Mouse (Mus musculus): ENCODE measurements around the gene 1700031F05Rik.
"Not testable (repeated sequence)": the region's sequence is repeated elsewhere in the genome, so short reads cannot be mapped to it uniquely, and the experiment has no call there.

The 1700031F05Rik gene

DNA sequence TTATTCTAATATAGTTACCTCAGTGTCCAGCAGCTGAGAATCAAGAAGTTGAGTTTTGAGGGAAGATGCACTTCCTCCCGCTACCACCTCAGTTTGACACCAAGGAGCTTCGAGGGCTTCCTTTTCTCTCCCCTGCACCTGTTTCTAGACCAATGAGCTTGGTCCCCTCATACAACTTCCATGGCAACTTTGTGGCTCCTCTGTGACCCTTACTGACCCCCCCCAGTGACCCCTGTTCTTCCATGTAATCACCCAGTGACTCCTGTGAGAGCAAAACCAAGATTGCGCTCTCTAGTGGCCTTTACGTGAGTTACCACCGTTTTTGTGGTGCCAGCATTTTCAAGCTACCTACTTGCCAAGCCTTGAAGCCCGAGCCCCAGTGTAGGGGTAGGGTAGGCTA lies at the start of gene 1700031F05Rik:
1700031F05Rik (minus strand) TSS at position 101 of the 400 bp plus-strand sequence.
- no peak for DNase-seq

GRCm38 (mm10) chrX:102914823-102915222 lies 47.1 kb upstream of the 1700031F05Rik start:
- DNase-seq: not testable (repeated sequence)

DNA sequence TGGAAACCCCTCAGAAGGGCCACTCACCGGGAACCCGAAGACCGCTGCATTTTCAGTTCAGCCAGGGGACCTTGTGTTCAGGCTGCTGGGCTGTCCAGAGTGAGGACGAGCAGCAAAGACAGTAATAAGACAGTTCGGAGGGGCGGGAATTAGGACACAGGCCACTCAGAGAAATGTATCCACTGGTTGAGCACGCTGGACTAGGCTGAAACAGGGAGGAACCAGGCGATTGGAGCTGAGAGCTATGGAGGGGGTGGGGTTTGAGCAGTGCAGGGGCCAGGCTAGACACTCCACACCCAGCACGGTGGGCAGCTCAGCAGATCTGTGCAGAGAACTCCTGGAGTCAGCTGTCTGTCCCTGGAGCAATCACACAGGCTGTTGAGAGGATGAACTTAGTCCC lies 40.8 kb upstream of the 1700031F05Rik start, which contains the start of the genes Dmrtc1a and 1700011M02Rik:
Dmrtc1a (minus strand) TSS at position 101 of the 400 bp plus-strand sequence.
1700011M02Rik (plus strand) TSS at position 319 of the 400 bp plus-strand sequence.
- not testable (repeated sequence) for DNase-seq

GRCm38 (mm10) chrX:102854516-102854915 lies 13.3 kb downstream of the 1700031F05Rik start, which contains the start of gene Dmrtc1c2:
Gene Dmrtc1c2 (minus strand): TSS chrX:102854616.
- DNase-seq: not testable (repeated sequence)

DNA sequence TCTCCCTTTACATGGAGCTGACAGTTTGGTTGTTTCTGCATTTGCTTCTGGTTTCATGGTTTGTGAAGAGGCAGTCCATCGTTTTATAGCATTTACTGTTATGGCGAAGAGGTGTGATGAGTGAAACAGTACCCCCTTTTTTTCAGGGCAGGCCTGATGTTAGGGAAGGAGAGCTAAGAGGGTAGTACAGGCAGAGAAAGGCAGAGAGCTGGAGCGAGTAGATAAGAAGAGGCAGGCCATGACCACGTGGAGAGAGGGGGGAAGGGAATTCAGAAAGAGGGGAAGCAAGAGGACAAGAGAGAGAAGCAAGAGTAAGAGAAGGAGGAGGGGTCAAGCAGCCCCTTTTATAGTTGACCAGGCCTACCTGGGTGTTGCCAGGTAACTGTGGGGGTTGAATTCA lies 55.5 kb downstream of the 1700031F05Rik start:
- DNase-seq: no peak
